Mouse (Mus musculus) cerebellum, adult 18-20 months (tissue): ENCODE measurements around the gene Jsrp1.

Experiments used
- DNase-seq, 2 experiments: peaks; one replicate each; pipeline ENCODE4 v3.0.0; 2021

The Jsrp1 gene

GRCm38 (mm10) chr10:80790761-80791404 is 22.4 kb downstream of the Jsrp1 start:
- no peak for DNase-seq

- no peak for DNase-seq
Observed at GRCm38 (mm10) chr10:80787517-80787916, 25.8 kb downstream of the Jsrp1 start.

GRCm38 (mm10) chr10:80785963-80786362 is 27.3 kb downstream of the Jsrp1 start:
- DNase-seq = no peak

GRCm38 (mm10) chr10:80784871-80785270 is 28.4 kb downstream of the Jsrp1 start:
- DNase-seq = peak in 1 of 2 experiments; percentile 5

GRCm38 (mm10) chr10:80784302-80784701 is 29.0 kb downstream of the Jsrp1 start:
- no peak for DNase-seq

GRCm38 (mm10) chr10:80779565-80779964 is 33.7 kb downstream of the Jsrp1 start:
- no peak for DNase-seq

GRCm38 (mm10) chr10:80777123-80777522 is 36.2 kb downstream of the Jsrp1 start:
- DNase-seq = peak; percentile 63 to 70

GRCm38 (mm10) chr10:80776358-80776869 is 36.9 kb downstream of the Jsrp1 start:
- DNase-seq = no peak

GRCm38 (mm10) chr10:80775731-80776130 is 37.6 kb downstream of the Jsrp1 start:
- peak; percentile 82 to 88 for DNase-seq

GRCm38 (mm10) chr10:80774981-80775380 is 38.3 kb downstream of the Jsrp1 start:
- no peak for DNase-seq

- peak; percentile 94 to 96 for DNase-seq
Observed at GRCm38 (mm10) chr10:80774549-80774948, 38.7 kb downstream of the Jsrp1 start.

- DNase-seq = no peak
Observed at GRCm38 (mm10) chr10:80773816-80774215, 39.5 kb downstream of the Jsrp1 start.

- no peak for DNase-seq
Observed at GRCm38 (mm10) chr10:80768365-80768764, 44.9 kb downstream of the Jsrp1 start.

- no peak for DNase-seq
Observed at GRCm38 (mm10) chr10:80766161-80766815, 47.0 kb downstream of the Jsrp1 start.

GRCm38 (mm10) chr10:80765746-80766145 is 47.6 kb downstream of the Jsrp1 start:
- no peak for DNase-seq

- no peak for DNase-seq
Observed at GRCm38 (mm10) chr10:80763502-80763901, 49.8 kb downstream of the Jsrp1 start.

GRCm38 (mm10) chr10:80761821-80762220 is 51.5 kb downstream of the Jsrp1 start:
- DNase-seq = no peak

GRCm38 (mm10) chr10:80760596-80761524 is 52.4 kb downstream of the Jsrp1 start:
- peak in 1 of 2 experiments; percentile 42 for DNase-seq

- peak in 1 of 2 experiments; percentile 55 for DNase-seq
Observed at GRCm38 (mm10) chr10:80758651-80759050, 54.6 kb downstream of the Jsrp1 start.
